Mouse (Mus musculus) MEL (cell line): ENCODE measurements around the gene Ccpg1. TPM values are rescaled to one million over a fixed set of nuclear protein-coding genes. Genes with fewer than 3 reads are reported as not detected.

Source experiments
- DNase-seq: peaks from one replicate; pipeline ENCODE4 v3.0.0; 2011; ENCODE audit warnings: low read depth, low spot score
- H3K27ac ChIP-seq: 2 replicates; pipeline ENCODE4 v1.5.1; 2012; ENCODE audit warnings: low read depth, mild to moderate bottlenecking, control low read depth, low read length, moderate library complexity; ENCODE audit not compliant: control insufficient read depth
- H3K27me3 ChIP-seq, 2 experiments: fragments of 150-350 bp in 1 of 2; sonication (generic) in 1 of 2; 2 replicates each; pipeline ENCODE4 v1.6.1; 2012; ENCODE audit warnings: low read length in 2 of 2, mild to moderate bottlenecking in 2 of 2, improper control_type of control experiment in 1 of 2, moderate library complexity in 1 of 2; ENCODE audit not compliant: insufficient read depth in 2 of 2, control insufficient read depth in 1 of 2
- H3K36me3 ChIP-seq, 2 experiments: 2 replicates each; pipeline ENCODE4 v1.6.1; 2012 to 2014; ENCODE audit warnings: low read length in 2 of 2, improper control_type of control experiment in 1 of 2, inconsistent platforms in 1 of 2, mild to moderate bottlenecking in 1 of 2; ENCODE audit not compliant: insufficient read depth in 2 of 2, control insufficient read depth in 1 of 2
- H3K4me1 ChIP-seq, 2 experiments: fragments of 150-350 bp in 1 of 2; sonication (generic) in 1 of 2; 2 replicates each; pipeline ENCODE4 v1.6.1; 2012; ENCODE audit warnings: low read length in 2 of 2, improper control_type of control experiment in 1 of 2, mild to moderate bottlenecking in 1 of 2; ENCODE audit not compliant: insufficient read depth in 2 of 2, control insufficient read depth in 1 of 2
- H3K4me3 ChIP-seq, 2 experiments: fragments of 150-350 bp in 1 of 2; sonication (generic) in 1 of 2; 2 replicates each; pipeline ENCODE4 v1.5.1; 2012; ENCODE audit warnings: low read depth in 2 of 2, low read length in 2 of 2, mild to moderate bottlenecking in 2 of 2, moderate library complexity in 2 of 2, control low read depth in 1 of 2, improper control_type of control experiment in 1 of 2; ENCODE audit not compliant: control insufficient read depth in 1 of 2, insufficient read depth in 1 of 2
- H3K79me2 ChIP-seq: 2 replicates; pipeline ENCODE4 v1.6.1; 2012; ENCODE audit warnings: mild to moderate bottlenecking, low read length, moderate library complexity; ENCODE audit not compliant: control insufficient read depth, poor library complexity, insufficient read depth
- H3K9ac ChIP-seq: 2 replicates; pipeline ENCODE4 v1.6.1; 2012; ENCODE audit warnings: low read depth, mild to moderate bottlenecking, control low read depth, low read length, moderate library complexity; ENCODE audit not compliant: control insufficient read depth, poor library complexity, severe bottlenecking
- H3K9me3 ChIP-seq: fragments of 150-350 bp; sonication (generic); replicated peaks from 2 replicates; pipeline ENCODE4 v1.6.1; 2012; ENCODE audit warnings: mild to moderate bottlenecking, low read length, improper control_type of control experiment, moderate library complexity; ENCODE audit not compliant: insufficient read depth
- CTCF ChIP-seq, 3 experiments: IDR thresholded peaks in 2 of 3; conservative IDR thresholded peaks in 1 of 3; 2 replicates each; pipeline ENCODE4 v1.5.1; 2011 to 2012; ENCODE audit warnings: low read length in 3 of 3, low read depth in 2 of 3, mild to moderate bottlenecking in 2 of 3, improper control_type of control experiment in 1 of 3, inconsistent platforms in 1 of 3, mixed read lengths in 1 of 3, moderate library complexity in 1 of 3; ENCODE audit not compliant: control insufficient read depth in 1 of 3, insufficient read depth in 1 of 3, poor library complexity in 1 of 3, severe bottlenecking in 1 of 3
- ETS1 ChIP-seq: IDR thresholded peaks from 2 replicates; pipeline ENCODE4 v1.6.1; 2012; ENCODE audit warnings: low read depth, mild to moderate bottlenecking, inconsistent platforms, low read length, improper control_type of control experiment, moderate library complexity
- GABPA ChIP-seq: IDR thresholded peaks from 2 replicates; pipeline ENCODE4 v1.6.1; 2012; ENCODE audit warnings: low read depth, mild to moderate bottlenecking, inconsistent platforms, low read length, improper control_type of control experiment, moderate library complexity
- GATA1 ChIP-seq: IDR thresholded peaks from 2 replicates; pipeline ENCODE4 v1.6.1; 2011; ENCODE audit warnings: low read depth, low read length, improper control_type of control experiment
- HCFC1 ChIP-seq: IDR thresholded peaks from 2 replicates; pipeline ENCODE4 v1.6.1; 2012; ENCODE audit warnings: low read depth, mild to moderate bottlenecking, inconsistent platforms, low read length, improper control_type of control experiment, moderate library complexity
- KAT2A ChIP-seq: conservative IDR thresholded peaks from 2 replicates; pipeline ENCODE4 v1.6.1; 2012; ENCODE audit warnings: low read depth, low read length, improper control_type of control experiment, inconsistent platforms
- MAZ ChIP-seq: IDR thresholded peaks from 2 replicates; pipeline ENCODE4 v1.6.1; 2012; ENCODE audit warnings: low read depth, mild to moderate bottlenecking, inconsistent platforms, low read length, improper control_type of control experiment
- MEF2A ChIP-seq: IDR thresholded peaks from 2 replicates; pipeline ENCODE4 v1.6.1; 2014; ENCODE audit warnings: low read depth, mild to moderate bottlenecking, inconsistent platforms, low read length, improper control_type of control experiment; ENCODE audit not compliant: poor library complexity, insufficient replicate concordance, severe bottlenecking; ENCODE audit errors: extremely low read depth
- MXI1 ChIP-seq: IDR thresholded peaks from 2 replicates; pipeline ENCODE4 v1.6.1; 2011; ENCODE audit warnings: mild to moderate bottlenecking, low read depth, low read length, improper control_type of control experiment
- POLR2AphosphoS5 ChIP-seq: IDR thresholded peaks from 2 replicates; pipeline ENCODE4 v1.6.1; 2012; ENCODE audit warnings: low read depth, borderline replicate concordance, mild to moderate bottlenecking, inconsistent platforms, low read length, moderate library complexity, mixed read lengths
- RAD21 ChIP-seq: IDR thresholded peaks from 2 replicates; pipeline ENCODE4 v1.6.1; 2011; ENCODE audit warnings: mild to moderate bottlenecking, low read depth, low read length, improper control_type of control experiment
- SIN3A ChIP-seq: IDR thresholded peaks from 2 replicates; pipeline ENCODE4 v1.6.1; 2012; ENCODE audit warnings: low read length, improper control_type of control experiment, inconsistent platforms
- SMC3 ChIP-seq: IDR thresholded peaks from 2 replicates; pipeline ENCODE4 v1.6.1; 2011; ENCODE audit warnings: low read depth, low read length, improper control_type of control experiment
- TAL1 ChIP-seq: IDR thresholded peaks from 2 replicates; pipeline ENCODE4 v1.6.1; 2012; ENCODE audit warnings: mild to moderate bottlenecking, inconsistent platforms, low read length, moderate library complexity, mixed read lengths
- TCF12 ChIP-seq: IDR thresholded peaks from 2 replicates; pipeline ENCODE4 v1.6.1; 2014; ENCODE audit warnings: low read depth, mild to moderate bottlenecking, inconsistent platforms, low read length, improper control_type of control experiment, moderate library complexity
- UBTF ChIP-seq: IDR thresholded peaks from 2 replicates; pipeline ENCODE4 v1.6.1; 2012; ENCODE audit warnings: low read depth, mild to moderate bottlenecking, inconsistent platforms, low read length, improper control_type of control experiment, moderate library complexity, borderline replicate concordance; ENCODE audit not compliant: insufficient read depth
- USF1 ChIP-seq: IDR thresholded peaks from 2 replicates; pipeline ENCODE4 v1.6.1; 2014; ENCODE audit warnings: low read depth, mild to moderate bottlenecking, inconsistent platforms, low read length, improper control_type of control experiment, moderate library complexity
- USF2 ChIP-seq, 2 experiments: IDR thresholded peaks; 2 replicates each; pipeline ENCODE4 v1.6.1; 2011 to 2012; ENCODE audit warnings: improper control_type of control experiment in 2 of 2, low read length in 2 of 2, borderline replicate concordance in 1 of 2, inconsistent platforms in 1 of 2, low read depth in 1 of 2, mild to moderate bottlenecking in 1 of 2; ENCODE audit not compliant: insufficient read depth in 1 of 2
- ZC3H11A ChIP-seq: IDR thresholded peaks from 2 replicates; pipeline ENCODE4 v1.6.1; 2012; ENCODE audit warnings: low read depth, mild to moderate bottlenecking, inconsistent platforms, low read length, improper control_type of control experiment
- ZNF384 ChIP-seq: IDR thresholded peaks from 2 replicates; pipeline ENCODE4 v1.6.1; 2012; ENCODE audit warnings: low read depth, mild to moderate bottlenecking, inconsistent platforms, low read length, improper control_type of control experiment
- polyA plus RNA-seq, 2 experiments: library from polyadenylated mRNA; stranded (reverse) in 1 of 2; unstranded in 1 of 2; fragments of >175 nt in 1 of 2; fragments of >200 nt in 1 of 2; gene quantifications; 2 replicates each; pipeline versions ENCODE4 v1.2.1 to v1.2.4; 2012; ENCODE audit warnings: low replicate concordance in 2 of 2, low read depth in 1 of 2; ENCODE audit not compliant: insufficient read length in 2 of 2, insufficient read depth in 1 of 2, missing spikeins in 1 of 2
- total RNA-seq: library from RNA; depleted of rRNA; stranded (reverse); fragments of 300-350 nt; gene quantifications from 2 replicates; pipeline ENCODE4 v1.2.3, GENCODE M21; 2012

Gene Ccpg1
- total and polyA plus RNA-seq, 3 experiments, result 2.1 to 12.5 TPM; not detected in 1

DNA sequence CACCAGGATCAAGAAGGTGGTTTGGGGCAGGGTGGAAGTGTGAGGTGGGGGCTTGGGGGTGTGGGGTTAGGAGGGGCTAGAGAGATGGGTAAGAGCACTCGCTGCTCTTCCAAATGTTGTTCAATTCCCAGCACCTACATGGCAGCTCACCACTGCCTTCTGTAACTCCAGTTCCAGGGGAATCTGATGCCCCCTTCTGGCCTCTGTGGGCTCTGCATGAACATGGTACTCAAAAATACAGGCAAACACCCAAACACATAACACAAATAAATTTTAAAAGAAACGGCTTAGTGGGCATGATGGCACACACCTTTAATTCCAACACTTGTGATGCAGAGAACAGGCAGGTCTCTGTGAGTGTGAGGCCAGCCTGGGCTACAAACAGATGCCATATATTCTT, 30.5 kb upstream of the Ccpg1 start:
- peaks cover 3 to 6% of the 10 kb centered on the region in 2 experiments; a peak in 2 of 4 replicates for H3K27me3 ChIP-seq
- H3K27ac ChIP-seq, result no peak overlapping the region
- H3K4me3 ChIP-seq, result no peak overlapping the region
- peak; percentile 57 for DNase-seq
- TF ChIP-seq SMC3 (peak; percentile 65), POLR2AphosphoS5 (no peak), RAD21 (peak; percentile 32), CTCF (IDR thresholded peaks at IDR 0.05 in 2 of 3, conservative IDR thresholded peaks at IDR 0.05 in 1 of 3; ENCODE audit: control insufficient read depth in 1 of 3, insufficient read depth in 1 of 3, low read depth in 2 of 3, low read length in 3 of 3, poor library complexity in 1 of 3, severe bottlenecking in 1 of 3) (peak; percentile 32 to 67 (median 50); a peak in 5 of 6 replicates)
- TF ChIP-seq, all 39 proteins: peak for 3
- Histone ChIP-seq H3K9me3 (no peaks in the 10 kb centered on the region), H3K79me2 (no peaks in the 10 kb centered on the region; the same call in 1 of the 2 replicates), H3K9ac (no peak overlapping the region), H3K4me1 (no peaks in the 10 kb centered on the region; a peak in 1 of 4 replicates), H3K36me3 (peaks cover 0 to 4% of the 10 kb centered on the region in 2 experiments; a peak in 2 of 4 replicates)

DNA sequence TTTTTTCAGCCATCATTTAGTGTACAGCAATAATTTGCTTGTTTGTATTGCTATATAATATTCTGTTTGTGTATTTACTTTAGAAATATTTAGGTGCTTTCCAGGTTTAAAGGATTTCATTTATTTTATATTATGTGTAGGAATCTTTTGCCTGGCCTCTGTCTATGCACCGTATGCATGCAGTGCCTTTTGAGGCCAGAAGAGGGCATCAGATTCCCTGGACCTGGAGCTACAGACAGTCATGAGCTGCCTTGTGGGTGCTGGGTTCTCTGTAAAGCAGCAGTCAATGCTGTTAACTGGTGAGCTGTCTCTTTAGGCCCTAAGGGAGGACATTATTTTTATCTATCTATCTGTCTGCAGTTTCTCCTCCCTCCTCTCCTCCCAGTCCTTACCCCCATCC, 29.7 kb upstream of the Ccpg1 start:
- Histone ChIP-seq H3K4me1 (no peaks in the 10 kb centered on the region; a peak in 1 of 4 replicates), H3K36me3 (peaks cover 0 to 4% of the 10 kb centered on the region in 2 experiments; a peak in 2 of 4 replicates), H3K27ac (no peak overlapping the region), H3K9me3 (no peaks in the 10 kb centered on the region), H3K27me3 (peaks cover 2 to 3% of the 10 kb centered on the region in 2 experiments; a peak in 1 of 4 replicates), H3K9ac (no peak overlapping the region; the same call in 1 of the 2 replicates), H3K79me2 (no peaks in the 10 kb centered on the region; the same call in 1 of the 2 replicates), H3K4me3 (no peak overlapping the region)
- TF ChIP-seq CTCF (IDR thresholded peaks at IDR 0.05 in 2 of 3, conservative IDR thresholded peaks at IDR 0.05 in 1 of 3; ENCODE audit: control insufficient read depth in 1 of 3, insufficient read depth in 1 of 3, low read depth in 2 of 3, low read length in 3 of 3, poor library complexity in 1 of 3, severe bottlenecking in 1 of 3) (peak; percentile 76 to 84 (median 81)), ETS1 (no peak), MAZ (no peak), ZC3H11A (0 out of 2 replicates have a peak, but pooled peaks have one; percentile 45), SMC3 (peak; percentile 81), UBTF (no peak), RAD21 (peak; percentile 57)
- DNase-seq, result peak; percentile 82

DNA sequence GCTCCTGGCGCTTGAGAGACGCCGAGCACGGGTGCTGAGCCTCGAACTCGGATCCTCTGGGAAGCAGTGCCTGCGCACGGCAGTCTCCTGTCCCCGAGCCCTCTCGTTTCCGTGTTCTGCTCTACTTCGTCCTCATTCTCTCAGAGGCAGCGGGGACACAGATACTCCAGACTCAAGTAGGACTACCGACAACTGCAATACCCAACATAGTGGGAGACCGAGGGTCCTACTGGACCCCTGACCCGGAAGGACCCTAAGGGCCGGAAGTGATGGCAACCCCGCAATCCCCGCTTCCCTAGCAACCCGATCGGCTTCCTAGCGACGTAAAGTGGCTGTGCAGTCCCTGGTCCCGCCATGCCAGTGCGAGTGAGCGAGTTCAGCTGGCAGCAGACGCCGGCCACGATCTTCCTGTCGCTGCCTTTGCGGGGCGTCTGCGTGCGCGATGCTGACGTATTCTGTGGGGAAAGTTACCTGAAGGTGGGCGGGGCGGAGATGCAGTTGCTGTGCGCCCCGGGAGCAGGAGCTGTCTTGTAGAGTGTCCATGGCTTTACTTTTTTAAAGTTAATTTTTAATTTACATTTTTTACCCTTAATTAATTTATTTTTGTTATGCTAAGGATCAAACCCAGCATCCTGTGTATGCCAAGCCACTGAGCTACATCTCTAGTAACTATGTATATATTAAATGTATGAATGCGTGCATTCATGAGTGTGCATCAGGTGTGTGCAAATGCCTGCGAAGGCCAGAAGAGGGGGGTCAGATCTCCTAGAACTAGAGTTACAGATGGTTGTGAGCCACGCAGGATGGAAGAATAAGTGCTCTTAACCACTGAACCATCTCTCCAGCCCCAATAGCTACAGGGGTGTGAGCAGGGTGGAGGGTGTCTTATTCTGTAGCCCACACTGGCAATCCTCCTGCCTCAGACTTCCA, 26.4 kb upstream of the Ccpg1 start, which contains the start of the genes Dyx1c1 and Gm44503:
Dyx1c1 (plus strand) TSS at position 265 of the 930 bp plus-strand sequence.
Gm44503 (plus strand) TSS at position 332 of the 930 bp plus-strand sequence.
- H3K27ac ChIP-seq, result peak within 1 kb of the TSS; percentile 51
- H3K4me3 ChIP-seq, result peak within 1 kb of the TSS; percentile 92 to 94
- H3K9me3 ChIP-seq, result no peaks in the 10 kb centered on the region
- no peaks in the 10 kb centered on the region for H3K27me3 ChIP-seq
- H3K4me1 ChIP-seq, result peaks cover 2 to 11% of the 10 kb centered on the region in 2 experiments; a peak in 3 of 4 replicates
- no peaks in the 10 kb centered on the region; the same call in 1 of the 2 replicates for H3K79me2 ChIP-seq
- peaks cover 0 to 4% of the 10 kb centered on the region in 2 experiments; a peak in 2 of 4 replicates for H3K36me3 ChIP-seq
- peak; percentile 91 for DNase-seq
- peak within 1 kb of the TSS; percentile 70 for H3K9ac ChIP-seq
- TF ChIP-seq GABPA (no peak), HCFC1 (peak; percentile 88), USF2 (IDR thresholded peaks at IDR 0.05; ENCODE audit: borderline replicate concordance in 1 of 2, insufficient read depth in 1 of 2, low read depth in 1 of 2, low read length in 2 of 2) (no peak), MEF2A (no peak), ZNF384 (no peak), USF1 (no peak), GATA1 (0 out of 2 replicates have a peak, but pooled peaks have one; percentile 8), RAD21 (no peak), KAT2A (no peak; the same call in 1 of the 2 replicates), TCF12 (no peak; the same call in 1 of the 2 replicates), ZC3H11A (no peak), UBTF (no peak), TAL1 (no peak), SIN3A (peak; percentile 97), MXI1 (peak; percentile 95)
